Mouse (Mus musculus): ENCODE measurements around the gene Coro1c. TPM values are rescaled to one million over a fixed set of nuclear protein-coding genes. Genes with fewer than 3 reads are reported as not detected.
A peak's percentile ranks its signal among the peaks of the same experiment; 100 is the strongest.

Gene Coro1c
- total RNA-seq, 2 experiments from 2014 or later: 55.8 to 80.5 TPM

- ATAC-seq (replicated peaks; ENCODE audit: poor library complexity, severe bottlenecking): no peak
Measured at GRCm38 (mm10) chr5:113807712-113808111, 100.8 kb downstream of the Coro1c start.

DNA sequence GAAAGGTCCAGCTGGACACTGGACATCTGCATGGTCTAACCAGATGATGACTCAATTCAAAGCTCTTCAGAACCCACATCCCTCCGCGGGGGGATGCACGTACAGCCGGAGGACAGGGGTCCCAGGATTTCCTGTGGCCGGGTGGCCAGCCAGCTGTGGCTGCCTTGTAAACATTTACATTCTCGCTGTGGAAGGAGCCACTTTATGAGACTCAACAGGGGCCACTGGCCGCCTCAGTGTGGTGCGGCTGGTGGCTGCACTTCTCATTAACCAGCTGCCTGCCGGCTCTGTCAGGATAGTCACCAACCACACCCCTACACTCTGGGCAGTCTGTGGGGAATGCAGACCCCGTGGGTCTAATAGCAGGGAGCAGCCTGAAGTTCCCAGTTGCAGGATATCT, 102.1 kb downstream of the Coro1c start:
- ATAC-seq (replicated peaks; ENCODE audit: poor library complexity, severe bottlenecking): no peak

DNA sequence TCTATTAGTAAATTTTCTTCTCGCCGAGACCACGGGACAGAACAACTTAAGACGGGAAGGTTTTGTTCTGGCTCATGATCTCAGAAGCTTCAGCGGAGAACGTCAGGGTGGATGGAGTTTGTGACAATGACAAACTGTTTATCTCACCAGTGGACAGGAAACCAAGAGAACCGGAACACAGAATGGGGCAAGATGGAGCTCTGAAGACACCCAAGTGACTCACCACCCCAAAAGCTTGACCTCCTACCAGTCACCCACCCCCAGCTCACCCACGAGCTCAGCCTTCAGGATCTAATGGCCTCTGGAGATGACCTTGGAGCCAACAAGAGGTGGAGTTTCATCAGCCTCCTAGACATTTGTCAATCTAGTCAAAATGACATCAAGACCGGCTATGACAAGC, 103.3 kb downstream of the Coro1c start:
- peak; percentile 30 for ATAC-seq (replicated peaks; ENCODE audit: poor library complexity, severe bottlenecking)

GRCm38 (mm10) chr5:113804395-113804966, 104.1 kb downstream of the Coro1c start:
- ATAC-seq (replicated peaks; ENCODE audit: poor library complexity, severe bottlenecking): peak; percentile 21

- ATAC-seq (replicated peaks; ENCODE audit: poor library complexity, severe bottlenecking): peak; percentile 61
Measured at GRCm38 (mm10) chr5:113800280-113800679, 108.3 kb downstream of the Coro1c start, which contains the start of gene Tmem119. Gene Tmem119, minus strand, starts transcription at chr5:113800516.

GRCm38 (mm10) chr5:113799691-113800090, 108.9 kb downstream of the Coro1c start:
- ATAC-seq (replicated peaks; ENCODE audit: poor library complexity, severe bottlenecking): no peak

DNA sequence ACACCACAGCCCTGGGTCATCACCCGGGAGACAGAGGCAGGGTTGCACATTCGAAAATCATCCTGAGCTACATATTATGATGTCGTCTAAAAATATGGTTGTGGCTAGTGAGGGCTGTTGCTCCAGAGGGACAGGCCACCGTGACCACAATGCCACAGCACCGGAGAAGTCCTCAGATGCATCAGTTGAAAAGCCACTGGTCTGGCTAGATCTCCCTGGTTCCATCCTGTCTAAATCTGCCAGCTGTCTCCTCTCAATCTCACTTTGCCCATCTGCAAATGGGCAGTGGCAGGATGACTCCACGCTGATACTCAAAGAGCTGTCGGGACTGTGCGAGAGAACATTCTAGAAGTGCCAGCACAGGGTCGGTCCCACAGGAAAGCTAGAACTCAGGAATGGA, 110.0 kb downstream of the Coro1c start:
- peak; percentile 44 for ATAC-seq (replicated peaks; ENCODE audit: poor library complexity, severe bottlenecking)

GRCm38 (mm10) chr5:113797149-113797882, 111.2 kb downstream of the Coro1c start:
- peak; percentile 44 for ATAC-seq (replicated peaks; ENCODE audit: poor library complexity, severe bottlenecking)

GRCm38 (mm10) chr5:113796401-113797148, 112.0 kb downstream of the Coro1c start:
- 0 out of 2 replicates have a peak, but pooled peaks have one; percentile 15 for ATAC-seq (replicated peaks; ENCODE audit: poor library complexity, severe bottlenecking)

Other genes with a start within 250 kb of the Coro1c start
- gene 1700069L16Rik, start 184.0 kb downstream of the Coro1c start, total RNA-seq (2014; fragmentation: Nextera tagmentation): not detected in 2 replicates
- gene 1700069L16Rik, start 184.0 kb downstream of the Coro1c start, total RNA-seq (2017): not detected in 2 replicates
- 1.6 and 3.7 TPM in 2 replicates for gene Ficd, start 173.0 kb downstream of the Coro1c start, total RNA-seq (2014; fragmentation: Nextera tagmentation)
- gene Ficd, start 173.0 kb downstream of the Coro1c start, total RNA-seq (2017): 0.77 and 1.9 TPM in 2 replicates
- gene Sart3, start 136.2 kb downstream of the Coro1c start, total RNA-seq (2014; fragmentation: Nextera tagmentation): 29.2 and 29.7 TPM in 2 replicates
- gene Sart3, start 136.2 kb downstream of the Coro1c start, total RNA-seq (2017): 31.1 and 38.5 TPM in 2 replicates
- gene Iscu, start 136.0 kb downstream of the Coro1c start, total RNA-seq (2014; fragmentation: Nextera tagmentation): 81.9 and 100 TPM in 2 replicates
- gene Iscu, start 136.0 kb downstream of the Coro1c start, total RNA-seq (2017): 101 and 111 TPM in 2 replicates
- gene Tmem119, start 108.2 kb downstream of the Coro1c start, total RNA-seq (2014; fragmentation: Nextera tagmentation): 11.1 and 13.4 TPM in 2 replicates
- gene Tmem119, start 108.2 kb downstream of the Coro1c start, total RNA-seq (2017): 4.2 and 7.8 TPM in 2 replicates
- gene Selplg, start 76.1 kb downstream of the Coro1c start, total RNA-seq (2014; fragmentation: Nextera tagmentation): 288 and 331 TPM in 2 replicates
- 99.4 and 109 TPM in 2 replicates for gene Selplg, start 76.1 kb downstream of the Coro1c start, total RNA-seq (2017)
- 5.9 and 15.0 TPM in 2 replicates for gene Ssh1, start 85.1 kb upstream of the Coro1c start, total RNA-seq (2014; fragmentation: Nextera tagmentation)
- gene Ssh1, start 85.1 kb upstream of the Coro1c start, total RNA-seq (2017): 1.9 and 2.4 TPM in 2 replicates
- not detected in 2 replicates for gene Dao, start 94.9 kb upstream of the Coro1c start, total RNA-seq (2014; fragmentation: Nextera tagmentation)
- not detected in 2 replicates for gene Dao, start 94.9 kb upstream of the Coro1c start, total RNA-seq (2017)
- gene Usp30, start 156.7 kb upstream of the Coro1c start, total RNA-seq (2014; fragmentation: Nextera tagmentation): 5.5 and 6.5 TPM in 2 replicates
- gene Usp30, start 156.7 kb upstream of the Coro1c start, total RNA-seq (2017): 3.0 and 5.6 TPM in 2 replicates
- not detected in 2 replicates for gene Svop, start 182.8 kb upstream of the Coro1c start, total RNA-seq (2014; fragmentation: Nextera tagmentation)
- not detected in 2 replicates for gene Svop, start 182.8 kb upstream of the Coro1c start, total RNA-seq (2017)
- gene Alkbh2, start 219.5 kb upstream of the Coro1c start, total RNA-seq (2014; fragmentation: Nextera tagmentation): 12.0 and 14.8 TPM in 2 replicates
- 2.4 and 9.2 TPM in 2 replicates for gene Alkbh2, start 219.5 kb upstream of the Coro1c start, total RNA-seq (2017)
- 39.0 and 45.5 TPM in 2 replicates for gene Ung, start 221.6 kb upstream of the Coro1c start, total RNA-seq (2014; fragmentation: Nextera tagmentation)
- 23.6 and 38.6 TPM in 2 replicates for gene Ung, start 221.6 kb upstream of the Coro1c start, total RNA-seq (2017)
- 0.45 and 1.7 TPM in 2 replicates for gene Acacb, start 237.8 kb upstream of the Coro1c start, total RNA-seq (2014; fragmentation: Nextera tagmentation)
- 0.10 and 0.13 TPM in 2 replicates for gene Acacb, start 237.8 kb upstream of the Coro1c start, total RNA-seq (2017)

Data from granulocyte monocyte progenitor cell, adult 5-6 weeks (primary cell).